Mouse (Mus musculus) limb, embryonic 10.5 days (tissue): ENCODE data around the gene Itpr1. TPM values are rescaled to one million over a fixed set of nuclear protein-coding genes. Genes with fewer than 3 reads are reported as not detected.

ENCODE experiments used
- DNase-seq: peaks from one replicate; pipeline ENCODE4 v3.0.0-alpha.2; 2017; ENCODE audit warnings: low spot score
- H3K27ac ChIP-seq: fragments of 300-500 bp; sonication (generic); 2 replicates; pipeline ENCODE4 v1.5.1; 2016; ENCODE audit warnings: mild to moderate bottlenecking
- H3K27me3 ChIP-seq: fragments of 300-500 bp; sonication (generic); 2 replicates; pipeline ENCODE4 v1.6.1; 2016; ENCODE audit warnings: low read depth, mild to moderate bottlenecking; ENCODE audit not compliant: poor library complexity, severe bottlenecking
- H3K36me3 ChIP-seq: fragments of 300-500 bp; sonication (generic); 2 replicates; pipeline ENCODE4 v1.6.1; 2016; ENCODE audit warnings: mild to moderate bottlenecking, moderate library complexity
- H3K4me1 ChIP-seq: fragments of 300-500 bp; sonication (generic); 2 replicates; pipeline ENCODE4 v1.6.1; 2016
- H3K4me3 ChIP-seq: fragments of 300-500 bp; sonication (generic); 2 replicates; pipeline ENCODE4 v1.5.1; 2016; ENCODE audit warnings: mild to moderate bottlenecking, moderate library complexity
- H3K9me3 ChIP-seq: fragments of 300-500 bp; sonication (generic); replicated peaks from 2 replicates; pipeline ENCODE4 v1.6.1; 2016; ENCODE audit warnings: mild to moderate bottlenecking
- WGBS: fragments of 180-500 bp; shearing (Covaris S2); methylation state at CpG from one replicate; pipeline ENCODE4 v1.1.7; 2016; 5-methylcytosine and 5-hydroxymethylcytosine counted together
- polyA plus RNA-seq: library from polyadenylated mRNA; unstranded; fragments of >200 nt; fragmentation: Nextera tagmentation; extraction: Ambion mirVana; gene quantifications from 2 replicates; pipeline ENCODE4 v1.2.1, GENCODE M21; 2016

Gene Itpr1
- polyA plus RNA-seq, 1 experiment from 2014 or later, result 9.8 TPM

DNA sequence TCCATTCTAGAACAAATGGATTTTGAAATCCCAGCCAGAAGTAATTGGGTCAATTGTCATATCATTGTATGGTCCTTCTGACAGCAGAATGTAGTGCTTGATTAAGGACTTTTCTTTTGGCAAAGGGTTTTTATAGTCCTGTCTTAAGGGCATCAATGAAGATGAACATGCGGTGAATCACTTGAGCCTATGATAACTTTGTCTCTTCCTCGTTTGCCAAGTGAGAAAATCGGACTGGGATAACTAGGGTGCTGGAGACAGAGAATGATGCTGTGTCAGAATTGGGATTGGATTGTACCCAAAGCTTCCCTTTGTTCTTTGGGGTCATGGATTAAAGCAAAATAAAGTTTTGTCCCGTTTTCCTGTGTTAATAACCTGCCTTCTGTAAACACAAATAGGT is 37.5 kb downstream of the Itpr1 start:
- WGBS, result 91% methylated on average over 4 of the region's 4 CpGs
- H3K4me3 ChIP-seq, result no peak overlapping the region
- H3K4me1 ChIP-seq, result peaks cover 36% of the 10 kb centered on the region

DNA sequence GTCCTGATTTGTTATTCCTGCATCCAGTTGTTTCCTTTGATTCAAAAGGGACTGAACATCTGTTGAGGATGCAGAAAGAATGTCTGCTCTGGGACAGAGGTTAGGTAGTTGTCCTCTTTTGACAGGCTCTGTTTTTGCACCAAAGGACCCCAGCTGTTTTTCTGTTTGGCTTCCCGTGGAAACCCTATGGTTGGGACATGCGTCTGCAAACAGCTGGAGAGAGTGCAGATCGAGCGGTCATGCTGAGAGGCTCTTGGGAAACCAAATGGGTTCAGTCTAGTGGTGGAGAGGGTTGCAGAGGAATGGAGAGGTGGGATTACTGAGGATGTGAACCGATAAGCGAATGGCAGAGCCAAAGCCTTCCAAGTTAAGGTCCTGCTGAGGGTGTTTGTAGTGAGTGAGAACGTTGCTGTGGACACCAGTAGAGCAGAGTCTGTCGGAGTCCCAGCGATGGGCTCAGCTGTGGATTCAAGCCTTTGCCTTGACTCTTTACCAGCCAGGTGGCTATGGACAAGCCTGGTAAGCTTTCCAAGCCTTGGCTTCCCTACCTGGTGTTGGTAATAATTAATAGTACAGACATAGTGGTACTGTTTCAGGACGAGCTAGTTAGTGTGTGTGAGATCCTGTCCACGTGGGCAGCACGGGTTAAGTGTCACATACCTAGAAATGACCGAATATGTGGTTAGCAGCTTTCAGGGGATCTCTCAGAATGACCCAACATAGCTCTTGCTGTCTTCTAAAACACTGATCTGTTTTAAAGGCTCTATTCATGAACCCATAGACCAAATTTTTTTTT is 39.9 kb downstream of the Itpr1 start:
- no peak overlapping the region for H3K27ac ChIP-seq
- WGBS, result 78% methylated on average over 13 of the region's 13 CpGs
- no peak for DNase-seq
- H3K4me3 ChIP-seq, result no peak overlapping the region
- H3K9me3 ChIP-seq, result no peaks in the 10 kb centered on the region
- peaks cover 33% of the 10 kb centered on the region for H3K4me1 ChIP-seq
- H3K27me3 ChIP-seq, result no peaks in the 10 kb centered on the region
- H3K36me3 ChIP-seq, result no peaks in the 10 kb centered on the region

More for the DNA sequence above, 37.5 kb downstream of the Itpr1 start:
- Histone ChIP-seq H3K27ac (no peak overlapping the region), H3K36me3 (no peaks in the 10 kb centered on the region), H3K27me3 (no peaks in the 10 kb centered on the region), H3K9me3 (no peaks in the 10 kb centered on the region)
- no peak for DNase-seq

DNA sequence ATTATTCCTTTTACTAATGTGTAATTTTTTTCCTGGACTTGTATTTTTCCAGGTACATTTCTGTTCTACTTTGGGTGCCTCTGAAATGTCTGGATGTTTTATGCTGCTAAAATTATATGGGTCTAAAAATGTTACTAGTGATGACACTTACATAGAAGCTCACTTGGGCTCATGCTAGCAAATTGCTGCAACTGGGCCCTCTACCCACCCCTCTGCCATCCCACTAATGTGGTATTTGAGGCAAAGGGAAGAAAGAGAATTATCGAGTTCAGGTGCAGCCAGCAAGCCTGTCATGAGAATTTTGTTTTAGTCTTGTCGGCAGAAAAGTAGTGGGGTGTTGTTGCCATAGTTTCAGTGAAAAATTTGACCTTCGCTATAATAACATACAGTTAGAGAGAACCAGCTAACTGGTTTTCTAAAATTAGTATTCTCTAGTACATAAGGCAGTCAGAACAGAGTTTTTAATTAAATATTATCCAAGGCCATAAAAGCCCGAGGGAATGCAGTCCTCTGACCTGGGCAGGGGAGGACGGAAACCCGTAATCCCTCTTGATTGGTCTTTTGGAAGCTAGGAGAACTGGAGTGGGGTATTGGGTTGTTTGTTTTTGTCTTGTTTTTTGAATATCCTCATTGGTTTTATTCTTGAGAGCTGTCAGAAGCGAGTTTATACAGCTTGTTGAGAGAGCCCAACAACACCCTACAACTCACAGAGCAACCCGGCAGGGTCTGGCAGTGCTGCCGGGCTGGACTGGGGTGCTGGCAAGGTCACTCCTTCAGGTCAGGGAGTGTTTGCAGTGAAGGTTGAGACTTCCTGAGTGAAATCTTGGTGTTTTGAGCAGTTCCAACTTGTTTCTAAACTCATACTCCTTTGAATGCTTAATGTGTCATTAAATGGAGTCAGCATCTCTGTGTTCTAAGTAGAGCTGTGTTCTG is 41.5 kb downstream of the Itpr1 start:
- Histone ChIP-seq H3K4me3 (no peak overlapping the region), H3K4me1 (peaks cover 17% of the 10 kb centered on the region), H3K36me3 (no peaks in the 10 kb centered on the region), H3K9me3 (no peaks in the 10 kb centered on the region), H3K27ac (no peak overlapping the region; the same call in 1 of the 2 replicates), H3K27me3 (no peaks in the 10 kb centered on the region)
- WGBS, result 73% methylated on average over 9 of the region's 9 CpGs
- no peak for DNase-seq

DNA sequence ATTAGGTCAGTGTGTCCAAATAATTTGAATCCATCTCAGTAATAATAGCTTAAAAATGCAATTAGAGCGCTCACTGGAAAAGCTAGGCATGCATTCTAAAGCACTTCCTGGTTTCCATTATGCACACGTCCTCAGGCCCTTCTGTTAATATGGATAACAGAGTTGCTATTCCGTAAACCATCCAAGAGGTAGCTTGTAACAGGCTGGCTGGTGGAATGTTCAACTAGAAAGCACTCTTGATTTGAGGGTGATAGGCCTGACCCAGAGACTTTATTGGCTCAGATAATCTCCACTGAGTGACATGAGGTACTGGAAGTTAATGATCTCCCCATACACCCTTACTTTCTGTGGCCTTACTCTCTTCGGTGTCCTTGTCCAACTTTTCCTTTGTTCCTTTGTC is 43.0 kb downstream of the Itpr1 start:
- no peak for DNase-seq
- Histone ChIP-seq H3K4me3 (no peak overlapping the region), H3K4me1 (peaks cover 19% of the 10 kb centered on the region), H3K27ac (no peak overlapping the region), H3K27me3 (no peaks in the 10 kb centered on the region), H3K9me3 (no peaks in the 10 kb centered on the region), H3K36me3 (no peaks in the 10 kb centered on the region)
- WGBS, result 72% methylated on average over 4 of the region's 4 CpGs

DNA sequence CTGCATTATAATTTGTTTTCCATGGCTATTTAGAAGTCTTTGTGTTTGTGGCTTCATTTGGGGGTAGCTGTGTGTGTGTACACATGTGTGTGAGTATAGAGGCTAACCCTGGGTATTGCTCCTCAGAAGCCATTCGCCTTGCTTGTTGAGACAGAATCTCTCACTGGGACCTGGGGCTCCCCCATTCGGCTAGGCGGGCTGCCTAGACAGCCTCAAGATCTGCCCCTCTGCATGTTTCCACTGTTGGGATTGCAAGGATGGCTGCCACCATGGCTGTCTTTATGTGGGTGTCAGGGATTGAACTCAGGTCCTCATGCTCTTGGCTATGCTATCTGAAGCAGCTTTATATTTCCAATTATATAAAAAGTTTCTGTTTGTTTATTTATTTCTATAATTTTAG is 44.3 kb downstream of the Itpr1 start:
- Histone ChIP-seq H3K9me3 (no peaks in the 10 kb centered on the region), H3K36me3 (no peaks in the 10 kb centered on the region), H3K27ac (no peak overlapping the region), H3K27me3 (no peaks in the 10 kb centered on the region), H3K4me1 (peaks cover 19% of the 10 kb centered on the region), H3K4me3 (no peak overlapping the region)
- WGBS, result 75% methylated on average over 3 of the region's 3 CpGs
- DNase-seq, result no peak

DNA sequence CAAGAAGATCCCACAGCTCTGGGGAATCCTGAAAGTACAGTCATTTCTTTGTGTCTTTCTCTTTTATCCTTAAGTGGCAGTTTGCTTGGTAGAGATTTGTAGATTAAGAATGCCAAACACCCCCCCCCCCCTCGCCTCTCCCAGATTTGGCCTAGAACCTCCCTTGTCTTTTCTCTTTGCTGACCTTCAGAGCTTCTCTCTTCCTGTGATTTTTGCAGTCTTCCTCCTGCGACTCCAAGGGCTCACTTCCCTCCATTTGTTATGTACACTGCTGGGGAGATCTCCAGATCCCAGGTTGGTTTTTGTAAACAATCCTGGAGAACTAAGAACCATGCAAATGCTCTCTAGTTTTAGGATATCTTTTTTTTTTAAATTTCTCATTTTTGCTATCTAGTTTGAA is 45.7 kb downstream of the Itpr1 start:
- no peak for DNase-seq
- 35% methylated on average over 2 of the region's 2 CpGs for WGBS
- H3K27me3 ChIP-seq, result no peaks in the 10 kb centered on the region
- peaks cover 19% of the 10 kb centered on the region for H3K4me1 ChIP-seq
- no peak overlapping the region for H3K4me3 ChIP-seq
- H3K27ac ChIP-seq, result no peak overlapping the region
- H3K9me3 ChIP-seq, result no peaks in the 10 kb centered on the region
- H3K36me3 ChIP-seq, result no peaks in the 10 kb centered on the region

DNA sequence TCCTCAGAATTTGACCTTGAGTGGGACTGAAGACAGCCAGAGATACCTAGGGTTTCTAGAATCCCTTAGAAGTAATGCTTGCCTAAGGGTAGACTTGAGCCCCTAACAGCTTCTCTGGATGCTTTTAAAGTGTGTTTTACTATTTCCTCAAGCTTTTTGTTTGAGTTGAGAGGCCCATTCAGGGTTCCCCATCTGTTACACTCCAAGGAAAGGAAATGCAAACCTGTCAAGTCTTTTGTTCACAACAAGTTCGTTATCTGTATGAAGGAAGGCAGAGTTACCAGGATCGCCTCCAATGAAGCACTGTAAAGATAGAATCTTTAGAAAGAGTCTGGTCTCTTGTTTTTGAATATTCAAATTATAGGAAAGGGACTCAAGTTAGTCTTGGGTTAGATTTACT is 46.8 kb downstream of the Itpr1 start:
- Histone ChIP-seq H3K4me3 (no peak overlapping the region), H3K4me1 (peaks cover 16% of the 10 kb centered on the region), H3K9me3 (no peaks in the 10 kb centered on the region), H3K27ac (no peak overlapping the region), H3K36me3 (no peaks in the 10 kb centered on the region), H3K27me3 (no peaks in the 10 kb centered on the region)
- no peak for DNase-seq
- WGBS, result 29% methylated on average over 2 of the region's 2 CpGs

DNA sequence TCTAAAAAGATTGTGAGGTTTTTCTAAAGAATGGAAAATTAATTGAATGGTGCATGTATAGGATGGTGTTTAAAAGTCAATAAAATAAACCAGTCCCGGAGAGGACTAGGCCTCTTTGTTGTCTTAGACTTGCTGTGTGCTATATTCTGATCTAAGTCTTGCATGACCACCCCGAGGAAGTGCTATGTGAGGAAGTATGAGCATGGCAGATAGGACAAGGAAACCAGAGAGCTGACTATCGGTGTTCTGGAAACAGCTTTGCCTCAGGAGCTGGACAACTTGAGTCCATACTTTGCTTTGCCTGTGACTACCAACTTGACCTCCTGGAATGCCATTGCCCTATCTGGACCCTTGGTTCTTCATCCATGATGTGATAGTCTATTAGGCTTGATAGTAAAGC is 48.6 kb downstream of the Itpr1 start:
- peaks cover 6% of the 10 kb centered on the region; the same call in 1 of the 2 replicates for H3K4me1 ChIP-seq
- H3K27me3 ChIP-seq, result no peaks in the 10 kb centered on the region
- H3K27ac ChIP-seq, result no peak overlapping the region
- DNase-seq, result no peak
- no peaks in the 10 kb centered on the region for H3K9me3 ChIP-seq
- no peaks in the 10 kb centered on the region for H3K36me3 ChIP-seq
- 88% methylated on average over 3 of the region's 3 CpGs for WGBS
- H3K4me3 ChIP-seq, result no peak overlapping the region

DNA sequence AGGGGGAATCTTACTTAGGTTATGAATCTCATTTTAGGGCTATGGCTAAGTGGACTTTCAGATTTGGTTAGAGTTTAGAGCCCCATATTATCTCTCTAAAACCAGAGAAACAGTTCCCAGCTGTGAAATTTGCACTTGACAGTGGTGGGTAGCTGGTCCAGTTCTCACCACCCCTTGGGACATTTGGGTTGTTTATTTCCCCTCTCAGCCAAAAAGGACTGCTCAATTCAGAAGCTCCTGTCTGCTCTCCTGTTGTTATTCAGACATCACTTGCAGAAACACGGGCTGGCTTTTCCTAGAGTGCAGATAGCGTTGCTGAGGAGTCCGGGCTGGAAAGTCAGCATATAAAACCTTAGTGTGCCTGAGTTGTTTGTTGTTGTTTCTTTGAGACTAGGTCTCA is 51.3 kb downstream of the Itpr1 start:
- no peak overlapping the region for H3K4me3 ChIP-seq
- H3K27ac ChIP-seq, result no peak overlapping the region
- peaks cover 6% of the 10 kb centered on the region; the same call in 1 of the 2 replicates for H3K4me1 ChIP-seq
- WGBS, result 86% methylated on average over 3 of the region's 3 CpGs
- no peaks in the 10 kb centered on the region for H3K9me3 ChIP-seq
- H3K36me3 ChIP-seq, result no peaks in the 10 kb centered on the region
- no peak for DNase-seq
- no peaks in the 10 kb centered on the region for H3K27me3 ChIP-seq

DNA sequence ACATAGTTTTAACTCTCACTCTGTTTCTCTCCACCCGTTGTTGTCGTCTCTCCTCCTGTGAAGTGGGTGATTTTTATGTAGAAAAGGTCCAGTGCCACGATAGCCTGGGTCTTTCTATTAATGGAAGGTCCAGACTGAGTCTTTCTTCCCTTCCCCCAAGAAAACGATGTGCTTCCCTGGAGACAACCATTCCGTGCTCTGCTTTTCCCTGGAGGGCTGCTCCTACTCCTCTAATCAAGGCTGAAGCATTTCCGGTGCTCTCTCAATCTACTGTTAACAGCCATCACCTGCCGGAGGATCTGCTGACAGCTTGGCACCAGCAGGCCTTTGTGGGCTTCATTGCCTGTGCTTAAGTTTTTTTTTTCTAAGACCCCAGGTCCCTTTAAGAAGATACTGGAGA is 60.6 kb downstream of the Itpr1 start:
- H3K4me3 ChIP-seq, result no peak overlapping the region
- 88% methylated on average over 7 of the region's 7 CpGs for WGBS

DNA sequence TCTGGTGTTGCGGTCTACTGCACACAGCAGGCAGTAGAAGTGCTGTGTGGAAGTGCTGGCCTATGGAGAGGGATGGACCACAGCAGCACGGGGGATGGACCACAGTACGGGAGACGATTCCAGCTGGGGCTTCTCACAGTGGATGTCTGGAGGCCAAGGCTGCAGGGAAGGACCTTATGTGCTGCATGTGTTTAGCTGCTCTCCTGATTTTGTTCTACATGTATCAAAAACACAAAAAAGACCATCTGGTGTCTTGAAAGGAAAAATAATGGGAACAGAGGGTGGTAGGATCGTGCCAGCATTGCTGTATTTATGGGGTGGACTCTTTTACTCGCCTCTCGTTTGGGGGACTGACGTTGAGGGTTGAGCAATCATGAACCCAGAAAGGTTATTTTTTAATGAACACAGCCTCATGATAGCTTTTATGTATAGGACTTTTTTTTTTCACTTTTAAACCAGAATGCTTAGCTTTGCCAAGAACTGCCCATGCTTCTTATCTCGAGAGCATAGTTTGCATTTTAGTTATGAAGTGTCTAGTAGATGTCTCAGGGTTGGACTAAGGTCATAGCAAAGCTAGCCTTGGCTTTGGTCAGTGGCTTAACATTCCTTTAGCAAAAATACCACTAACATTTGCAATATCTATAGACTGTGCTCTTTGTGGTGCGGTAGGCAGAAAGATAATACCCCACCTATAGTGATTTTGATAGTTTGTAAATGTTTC is 61.6 kb downstream of the Itpr1 start:
- H3K9me3 ChIP-seq, result no peaks in the 10 kb centered on the region
- no peak overlapping the region for H3K4me3 ChIP-seq
- H3K36me3 ChIP-seq, result no peaks in the 10 kb centered on the region
- 89% methylated on average over 10 of the region's 10 CpGs for WGBS
- H3K27me3 ChIP-seq, result no peaks in the 10 kb centered on the region
- H3K4me1 ChIP-seq, result peaks cover 4% of the 10 kb centered on the region; the same call in 1 of the 2 replicates
- DNase-seq, result no peak
- no peak overlapping the region for H3K27ac ChIP-seq

More for the DNA sequence above, 60.6 kb downstream of the Itpr1 start:
- Histone ChIP-seq H3K27me3 (no peaks in the 10 kb centered on the region), H3K36me3 (no peaks in the 10 kb centered on the region), H3K9me3 (no peaks in the 10 kb centered on the region), H3K4me1 (peaks cover 4% of the 10 kb centered on the region; the same call in 1 of the 2 replicates), H3K27ac (no peak overlapping the region)
- no peak for DNase-seq

DNA sequence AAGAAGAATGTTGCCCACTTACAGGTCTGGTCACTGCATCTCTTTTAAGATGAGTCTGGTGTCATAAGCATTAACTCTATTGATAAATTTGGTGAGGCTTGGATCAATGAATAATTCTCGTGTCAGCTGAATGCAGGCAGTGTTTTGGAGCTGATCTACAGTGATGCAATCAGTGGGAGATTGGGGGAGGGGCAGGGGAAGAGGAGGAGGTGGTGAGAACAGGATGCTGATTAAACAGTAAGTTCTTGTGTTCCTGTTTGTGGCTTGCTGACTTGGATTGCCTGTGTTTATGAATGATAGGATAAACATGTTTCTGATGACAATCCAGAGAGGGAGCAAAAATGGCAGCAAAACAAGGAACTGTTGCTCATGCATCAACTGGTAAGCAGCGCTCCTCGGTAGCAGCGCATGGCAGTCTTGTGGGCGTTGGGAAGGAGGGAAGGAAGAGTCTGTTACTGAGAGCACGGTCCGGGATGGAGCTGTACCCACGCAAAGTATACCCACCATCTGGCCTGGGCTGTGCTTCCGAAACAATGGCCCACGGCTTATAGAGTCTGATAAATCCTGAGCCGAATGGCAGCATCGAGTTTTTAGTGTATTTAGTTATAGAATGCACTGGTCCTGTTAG is 64.1 kb downstream of the Itpr1 start:
- WGBS, result 88% methylated on average over 12 of the region's 12 CpGs
- no peak for DNase-seq
- no peaks in the 10 kb centered on the region for H3K36me3 ChIP-seq
- no peaks in the 10 kb centered on the region for H3K27me3 ChIP-seq
- H3K4me1 ChIP-seq, result peaks cover 4% of the 10 kb centered on the region; the same call in 1 of the 2 replicates
- no peak overlapping the region for H3K27ac ChIP-seq
- no peaks in the 10 kb centered on the region for H3K9me3 ChIP-seq
- H3K4me3 ChIP-seq, result no peak overlapping the region
